Mouse (Mus musculus) intestine, postnatal 0 days (tissue): ENCODE measurements around the gene Cd82. TPM values are rescaled to one million over a fixed set of nuclear protein-coding genes. Genes with fewer than 3 reads are reported as not detected.
A peak's percentile ranks its signal among the peaks of the same experiment; 100 is the strongest.

Experiments
- ATAC-seq: fragments of 200-750 bp; cut with Nextera tagmentation; 2 replicates; pipeline ENCODE4 v1.8.0; 2017; ENCODE audit warnings: mild to moderate bottlenecking, moderate TSS enrichment, moderate library complexity
- H3K27ac ChIP-seq: fragments of 300-500 bp; sonication (generic); 2 replicates; pipeline ENCODE4 v1.5.1; 2014; ENCODE audit warnings: mild to moderate bottlenecking, low read depth, low read length, moderate library complexity
- H3K27me3 ChIP-seq: fragments of 300-500 bp; sonication (generic); replicated peaks from 2 replicates; pipeline ENCODE4 v1.6.1; 2014; ENCODE audit warnings: low read length, mixed read lengths; ENCODE audit not compliant: control insufficient read depth, insufficient read depth
- H3K36me3 ChIP-seq: fragments of 300-500 bp; sonication (generic); 2 replicates; pipeline ENCODE4 v1.6.1; 2014; ENCODE audit warnings: mild to moderate bottlenecking, moderate library complexity; ENCODE audit not compliant: control insufficient read depth, insufficient read depth
- H3K4me1 ChIP-seq: fragments of 300-500 bp; sonication (generic); replicated peaks from 2 replicates; pipeline ENCODE4 v1.6.1; 2014; ENCODE audit warnings: antibody characterized with exemption, low read length, mixed read lengths; ENCODE audit not compliant: control insufficient read depth, insufficient read depth
- H3K4me2 ChIP-seq: fragments of 300-500 bp; sonication (generic); replicated peaks from 2 replicates; pipeline ENCODE4 v1.6.1; 2014; ENCODE audit warnings: low read depth, mild to moderate bottlenecking, moderate library complexity
- H3K4me3 ChIP-seq: fragments of 300-500 bp; sonication (generic); 2 replicates; pipeline ENCODE4 v1.5.1; 2014; ENCODE audit warnings: low read depth, low read length
- H3K9ac ChIP-seq: fragments of 300-500 bp; sonication (generic); 2 replicates; pipeline ENCODE4 v1.6.1; 2014; ENCODE audit warnings: mild to moderate bottlenecking, low read depth, low read length
- H3K9me3 ChIP-seq: fragments of 300-500 bp; sonication (generic); 2 replicates; pipeline ENCODE4 v1.6.1; 2016; ENCODE audit warnings: mixed run types; ENCODE audit not compliant: control insufficient read depth
- CTCF ChIP-seq: sonication (generic); IDR thresholded peaks from 2 replicates; pipeline ENCODE4 v1.5.1; 2016; ENCODE audit warnings: low read depth, mild to moderate bottlenecking, control low read depth, antibody characterized with exemption, moderate library complexity
- WGBS: fragments of 180-500 bp; shearing (Covaris S2); extraction: QIAGEN DNeasy Blood & Tissue Kit; methylation state at CpG from one replicate; pipeline ENCODE4 v1.1.7; 2014; 5-methylcytosine and 5-hydroxymethylcytosine counted together
- polyA plus RNA-seq: library from polyadenylated mRNA; unstranded; fragments of >200 nt; fragmentation: Nextera tagmentation; extraction: Ambion mirVana; gene quantifications from 2 replicates; pipeline ENCODE4 v1.2.1, GENCODE M21; 2015

The Cd82 gene
- polyA plus RNA-seq, 1 experiment from 2014 or later: 184 TPM

- TF ChIP-seq CTCF: peak; percentile 96
- Histone ChIP-seq H3K27me3 (0 out of 2 replicates have a peak, but pooled peaks cover 4% of the 10 kb centered on the region), H3K9ac (no peak overlapping the region), H3K4me3 (peak overlapping the region; percentile 31; the same call in 1 of the 2 replicates), H3K36me3 (no peaks in the 10 kb centered on the region), H3K4me2 (peak overlapping the region; percentile 66), H3K27ac (no peak overlapping the region), H3K9me3 (no peaks in the 10 kb centered on the region), H3K4me1 (0 out of 2 replicates have a peak, but pooled peaks cover 10% of the 10 kb centered on the region)
- ATAC-seq: peak; percentile 25; the same call in 1 of the 2 replicates
- WGBS: 19% methylated on average over 3 of the region's 3 CpGs
Observed at GRCm38 (mm10) chr2:93470849-93471576, 8.1 kb upstream of the Cd82 start.

- peak overlapping the region; percentile 66 for H3K4me2 ChIP-seq
- H3K27ac ChIP-seq: no peak overlapping the region
- ATAC-seq: peak; percentile 65
- under 1% methylated on average over 9 of the region's 9 CpGs for WGBS
- H3K36me3 ChIP-seq: no peaks in the 10 kb centered on the region
- 0 out of 2 replicates have a peak, but pooled peaks have one; percentile 16 for TF ChIP-seq CTCF
- H3K4me3 ChIP-seq: peak overlapping the region; percentile 31
- 0 out of 2 replicates have a peak, but pooled peaks cover 4% of the 10 kb centered on the region for H3K27me3 ChIP-seq
- H3K4me1 ChIP-seq: 0 out of 2 replicates have a peak, but pooled peaks cover 10% of the 10 kb centered on the region
- no peaks in the 10 kb centered on the region for H3K9me3 ChIP-seq
- H3K9ac ChIP-seq: peak overlapping the region; percentile 18; the same call in 1 of the 2 replicates
Observed at GRCm38 (mm10) chr2:93470127-93470526, 7.2 kb upstream of the Cd82 start.

- H3K4me2 ChIP-seq: no peak overlapping the region
- 22% methylated on average over 7 of the region's 7 CpGs for WGBS
- peak; percentile 79 for TF ChIP-seq CTCF
- H3K4me1 ChIP-seq: 0 out of 2 replicates have a peak, but pooled peaks cover 10% of the 10 kb centered on the region
- H3K4me3 ChIP-seq: no peak overlapping the region
- no peak for ATAC-seq
- H3K9me3 ChIP-seq: no peaks in the 10 kb centered on the region
- H3K9ac ChIP-seq: no peak overlapping the region
- no peaks in the 10 kb centered on the region for H3K27me3 ChIP-seq
- no peak overlapping the region for H3K27ac ChIP-seq
- no peaks in the 10 kb centered on the region for H3K36me3 ChIP-seq
Observed at GRCm38 (mm10) chr2:93469118-93469517, 6.2 kb upstream of the Cd82 start.

- no peaks in the 10 kb centered on the region for H3K36me3 ChIP-seq
- H3K4me3 ChIP-seq: no peak overlapping the region
- peaks cover 10% of the 10 kb centered on the region; the same call in 1 of the 2 replicates for H3K4me1 ChIP-seq
- no peaks in the 10 kb centered on the region for H3K27me3 ChIP-seq
- no peak overlapping the region for H3K4me2 ChIP-seq
- no peaks in the 10 kb centered on the region for H3K9me3 ChIP-seq
- ATAC-seq: no peak
- TF ChIP-seq CTCF: no peak
- WGBS: 44% methylated on average over 3 of the region's 3 CpGs
- no peak overlapping the region for H3K9ac ChIP-seq
- no peak overlapping the region for H3K27ac ChIP-seq
Observed at GRCm38 (mm10) chr2:93466314-93466713, 3.4 kb upstream of the Cd82 start.

- Histone ChIP-seq H3K4me1 (peaks cover 21% of the 10 kb centered on the region), H3K27ac (peak overlapping the region; percentile 93), H3K9me3 (no peaks in the 10 kb centered on the region), H3K4me3 (peak overlapping the region; percentile 59), H3K36me3 (no peaks in the 10 kb centered on the region), H3K27me3 (no peaks in the 10 kb centered on the region), H3K4me2 (peak overlapping the region; percentile 69), H3K9ac (peak overlapping the region; percentile 67)
- 1% methylated on average over 41 of the region's 41 CpGs for WGBS
- TF ChIP-seq CTCF: 0 out of 2 replicates have a peak, but pooled peaks have one; percentile 2
- ATAC-seq: peak; percentile 95
Observed at GRCm38 (mm10) chr2:93461869-93462714, 848 bp downstream of the Cd82 start.
